Mouse (Mus musculus): ENCODE measurements at regions not wholly inside any gene's neighbourhood (a gene's known extent, or its start where the extent isn't known, plus 50 kb on each side); places are given as distances from the start of the nearest gene placed in this dataset.

DNA sequence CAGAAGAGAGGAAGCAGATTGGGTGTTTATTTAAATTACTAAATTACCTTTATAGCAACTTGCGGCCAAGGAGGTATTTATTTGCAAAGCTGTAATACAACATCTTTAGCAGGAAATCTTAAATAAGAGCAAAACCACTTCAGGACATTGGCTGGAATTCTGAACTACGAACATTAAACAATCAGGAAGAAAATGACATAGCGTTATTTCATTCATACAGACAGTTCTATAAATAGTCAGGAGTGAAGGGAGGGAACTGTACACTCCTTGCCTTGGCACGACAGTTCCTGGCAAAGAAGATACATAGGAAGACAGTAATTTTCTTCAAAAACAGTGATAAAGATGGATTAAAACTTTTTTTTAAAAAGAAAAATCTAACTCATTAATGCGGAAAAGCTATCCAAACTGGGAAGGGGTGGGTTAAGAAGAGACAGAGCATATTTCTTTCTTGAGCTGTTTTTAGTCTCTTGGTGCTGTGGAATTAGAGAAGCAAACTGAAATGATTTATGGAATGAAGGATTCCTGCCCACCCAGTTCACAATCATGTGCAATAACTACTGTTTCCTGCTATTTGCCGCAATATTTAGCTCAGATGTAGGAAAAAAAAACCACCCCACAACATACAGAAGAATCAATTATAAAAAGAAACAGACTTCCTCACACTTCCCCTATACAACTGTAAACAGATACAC, 147.9 kb downstream of the Mbl2 start:
- Histone ChIP-seq H3K4me1 (ENCODE audit: control insufficient read depth, insufficient read depth, low read length) (no peaks in the 10 kb centered on the region), H3K27ac (replicated peaks; ENCODE audit: low read depth, low read length) (no peak overlapping the region), H3K4me3 (ENCODE audit: low read depth, low read length) (no peak overlapping the region), H3K36me3 (ENCODE audit: control insufficient read depth, insufficient read depth, low read length) (no peaks in the 10 kb centered on the region), H3K9me3 (ENCODE audit: control insufficient read depth, low read length) (no peaks in the 10 kb centered on the region), H3K9ac (ENCODE audit: low read depth, low read length) (no peak overlapping the region), H3K27me3 (replicated peaks; ENCODE audit: control insufficient read depth, insufficient read depth, low read length) (no peaks in the 10 kb centered on the region), H3K4me2 (ENCODE audit: low read depth, low read length) (no peak overlapping the region)
- DNase-seq (ENCODE audit: low spot score) = no peak
- WGBS = 46% methylated on average over 6 of the region's 6 CpGs
- ATAC-seq (ENCODE audit: low read depth) = no peak

DNA sequence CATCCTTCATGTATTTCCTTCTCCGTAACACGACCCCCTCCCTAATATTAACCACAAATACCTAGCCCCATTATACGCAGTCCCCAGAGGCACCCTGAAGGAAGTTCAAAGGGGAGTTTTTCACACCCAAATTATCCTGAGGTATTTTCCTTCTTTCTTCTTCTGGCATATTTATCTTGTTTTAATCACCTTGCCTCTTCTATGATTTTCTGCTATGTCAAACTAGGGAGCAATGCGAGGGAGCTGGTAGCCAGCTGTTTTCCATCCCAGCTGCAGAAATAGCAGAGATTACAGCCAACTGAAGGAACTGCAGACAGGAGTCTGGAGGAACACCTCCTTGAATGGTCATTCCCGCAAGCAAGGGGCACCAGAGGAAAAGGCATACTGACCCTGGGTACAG, 155.7 kb downstream of the Dkk1 start:
- Histone ChIP-seq H3K4me3 (ENCODE audit: low read depth, low read length) (no peak overlapping the region), H3K9ac (ENCODE audit: low read depth, low read length) (no peak overlapping the region), H3K4me2 (ENCODE audit: low read depth, low read length) (no peak overlapping the region), H3K9me3 (ENCODE audit: control insufficient read depth, low read length) (no peaks in the 10 kb centered on the region), H3K36me3 (ENCODE audit: control insufficient read depth, insufficient read depth, low read length) (no peaks in the 10 kb centered on the region), H3K27ac (replicated peaks; ENCODE audit: low read depth, low read length) (no peak overlapping the region), H3K27me3 (replicated peaks; ENCODE audit: control insufficient read depth, insufficient read depth, low read length) (no peaks in the 10 kb centered on the region), H3K4me1 (ENCODE audit: control insufficient read depth, insufficient read depth, low read length) (peaks cover 6% of the 10 kb centered on the region; the same call in 1 of the 2 replicates)
- ATAC-seq (ENCODE audit: low read depth) (no peak), DNase-seq (ENCODE audit: low spot score) (peak; percentile 6)
- 15% methylated on average over 5 of the region's 5 CpGs for WGBS

DNA sequence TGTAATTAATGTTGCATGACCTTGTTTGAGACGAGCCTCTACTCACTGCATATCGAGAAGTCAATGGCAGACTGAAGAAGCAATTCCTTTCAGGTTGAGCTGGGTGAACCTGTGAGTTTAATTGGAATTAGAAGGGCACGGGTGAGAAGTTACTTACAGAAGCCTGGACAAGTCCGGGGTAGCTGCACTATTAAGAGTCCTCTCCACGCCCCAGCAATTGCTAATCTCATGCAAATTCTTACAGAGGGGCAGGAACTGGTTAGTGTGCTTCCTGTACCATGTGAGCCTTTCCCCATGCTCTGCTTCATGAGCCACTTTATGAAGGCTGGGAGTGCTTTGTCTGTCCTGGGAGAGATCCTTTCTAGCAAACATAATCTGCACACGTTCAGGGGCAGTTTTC, 142.5 kb downstream of the Dkk1 start:
- H3K27ac ChIP-seq (replicated peaks; ENCODE audit: low read depth, low read length) = no peak overlapping the region
- DNase-seq (ENCODE audit: low spot score) (no peak), ATAC-seq (ENCODE audit: low read depth) (no peak)
- H3K4me1 ChIP-seq (ENCODE audit: control insufficient read depth, insufficient read depth, low read length) = no peaks in the 10 kb centered on the region
- WGBS = 75% methylated on average over 6 of the region's 6 CpGs
- no peak overlapping the region for H3K9ac ChIP-seq (ENCODE audit: low read depth, low read length)
- H3K4me3 ChIP-seq (ENCODE audit: low read depth, low read length) = no peak overlapping the region
- H3K36me3 ChIP-seq (ENCODE audit: control insufficient read depth, insufficient read depth, low read length) = no peaks in the 10 kb centered on the region
- H3K9me3 ChIP-seq (ENCODE audit: control insufficient read depth, low read length) = no peaks in the 10 kb centered on the region
- no peak overlapping the region for H3K4me2 ChIP-seq (ENCODE audit: low read depth, low read length)
- no peaks in the 10 kb centered on the region for H3K27me3 ChIP-seq (replicated peaks; ENCODE audit: control insufficient read depth, insufficient read depth, low read length)

DNA sequence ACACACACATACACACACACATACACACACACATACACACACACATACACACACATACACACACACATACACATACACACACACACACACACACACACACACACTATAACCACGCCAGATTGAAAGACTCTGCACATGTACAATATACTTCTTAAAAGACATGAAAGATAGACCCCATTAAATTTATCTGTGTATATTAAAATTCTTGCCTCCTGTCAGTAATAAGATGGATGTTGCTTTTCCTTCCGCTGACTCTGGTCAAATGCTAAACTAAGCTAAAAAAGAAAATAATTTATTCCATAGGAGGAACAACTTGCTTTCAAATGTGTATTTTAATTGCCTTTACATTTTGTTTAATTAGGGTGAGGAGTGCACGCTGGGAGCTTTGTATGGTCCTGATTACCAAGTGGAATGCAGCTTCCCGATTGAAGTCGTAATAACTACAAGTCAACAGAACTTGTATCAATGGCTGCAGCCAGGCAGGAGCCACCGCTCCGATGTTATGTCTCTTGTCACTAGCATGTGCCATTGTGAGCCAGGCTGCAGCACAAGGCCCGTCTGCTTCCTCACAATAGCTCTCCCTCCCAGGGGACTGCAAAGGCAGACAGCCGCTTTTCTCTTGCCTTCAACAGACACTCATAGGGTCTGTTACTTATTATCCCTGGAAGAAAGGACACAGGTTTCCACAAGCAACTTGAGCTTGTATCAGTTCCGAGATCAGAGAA, 129.7 kb downstream of the Dkk1 start:
- DNase-seq (ENCODE audit: low spot score) (peak; percentile 87), ATAC-seq (ENCODE audit: low read depth) (peak; percentile 79)
- Histone ChIP-seq H3K27me3 (replicated peaks; ENCODE audit: control insufficient read depth, insufficient read depth, low read length) (no peaks in the 10 kb centered on the region), H3K27ac (replicated peaks; ENCODE audit: low read depth, low read length) (no peak overlapping the region), H3K4me1 (ENCODE audit: control insufficient read depth, insufficient read depth, low read length) (no peaks in the 10 kb centered on the region), H3K4me2 (ENCODE audit: low read depth, low read length) (peak overlapping the region; percentile 10; the same call in 1 of the 2 replicates), H3K9ac (ENCODE audit: low read depth, low read length) (no peak overlapping the region), H3K36me3 (ENCODE audit: control insufficient read depth, insufficient read depth, low read length) (no peaks in the 10 kb centered on the region), H3K4me3 (ENCODE audit: low read depth, low read length) (no peak overlapping the region), H3K9me3 (ENCODE audit: control insufficient read depth, low read length) (no peaks in the 10 kb centered on the region)
- 14% methylated on average over 10 of the region's 10 CpGs for WGBS

DNA sequence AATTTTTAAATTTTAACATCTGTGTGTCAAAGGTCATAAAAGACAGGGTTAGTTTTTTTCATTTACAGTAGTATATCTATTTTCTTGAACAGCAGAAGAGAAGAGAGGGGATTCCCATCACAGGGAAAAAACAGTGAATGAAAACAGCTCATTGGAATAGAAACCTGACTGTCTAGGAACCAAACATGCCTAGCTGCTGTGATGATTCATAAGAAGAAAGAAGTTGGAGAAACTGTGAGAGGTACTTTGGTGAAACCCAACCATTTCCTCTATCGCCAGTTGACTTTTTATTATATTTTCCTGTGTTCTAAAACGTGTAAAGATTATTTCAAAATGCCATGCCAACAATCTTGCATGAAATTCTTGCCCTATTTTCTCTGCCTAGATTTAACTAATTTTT, 123.8 kb downstream of the Dkk1 start:
- 76% methylated on average over 2 of the region's 2 CpGs for WGBS
- Histone ChIP-seq H3K9ac (ENCODE audit: low read depth, low read length) (no peak overlapping the region), H3K36me3 (ENCODE audit: control insufficient read depth, insufficient read depth, low read length) (no peaks in the 10 kb centered on the region), H3K4me2 (ENCODE audit: low read depth, low read length) (no peak overlapping the region), H3K9me3 (ENCODE audit: control insufficient read depth, low read length) (no peaks in the 10 kb centered on the region), H3K4me3 (ENCODE audit: low read depth, low read length) (no peak overlapping the region), H3K27me3 (replicated peaks; ENCODE audit: control insufficient read depth, insufficient read depth, low read length) (no peaks in the 10 kb centered on the region), H3K27ac (replicated peaks; ENCODE audit: low read depth, low read length) (no peak overlapping the region), H3K4me1 (ENCODE audit: control insufficient read depth, insufficient read depth, low read length) (no peaks in the 10 kb centered on the region)
- ATAC-seq (ENCODE audit: low read depth) = no peak
- no peak for DNase-seq (ENCODE audit: low spot score)

DNA sequence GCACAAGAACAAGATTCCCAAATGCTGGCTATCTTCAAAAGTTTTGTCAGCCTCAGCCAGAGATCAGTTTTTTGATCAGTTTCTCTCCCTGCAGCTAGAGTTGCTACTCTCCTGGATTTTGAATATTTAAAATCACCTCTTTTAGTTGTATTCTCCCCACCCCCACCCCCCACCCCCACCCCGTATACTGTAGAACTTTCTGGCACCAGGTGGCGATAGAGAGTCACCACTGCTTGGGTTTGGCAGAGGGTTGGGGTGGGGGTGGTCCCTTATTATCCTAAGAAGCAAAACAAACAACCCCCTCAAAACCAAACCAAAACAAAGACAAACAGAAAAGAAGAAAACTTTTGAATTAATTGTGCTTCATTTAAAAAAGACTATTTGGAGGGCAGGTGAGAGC, 122.0 kb downstream of the Dkk1 start:
- Histone ChIP-seq H3K4me2 (ENCODE audit: low read depth, low read length) (no peak overlapping the region), H3K36me3 (ENCODE audit: control insufficient read depth, insufficient read depth, low read length) (no peaks in the 10 kb centered on the region), H3K9ac (ENCODE audit: low read depth, low read length) (no peak overlapping the region), H3K9me3 (ENCODE audit: control insufficient read depth, low read length) (no peaks in the 10 kb centered on the region), H3K4me1 (ENCODE audit: control insufficient read depth, insufficient read depth, low read length) (no peaks in the 10 kb centered on the region), H3K4me3 (ENCODE audit: low read depth, low read length) (no peak overlapping the region), H3K27ac (replicated peaks; ENCODE audit: low read depth, low read length) (no peak overlapping the region), H3K27me3 (replicated peaks; ENCODE audit: control insufficient read depth, insufficient read depth, low read length) (no peaks in the 10 kb centered on the region)
- no peak for DNase-seq (ENCODE audit: low spot score)
- 4% methylated on average over 2 of the region's 2 CpGs for whole genome bisulfite sequencing
- no peak for ATAC-seq (ENCODE audit: low read depth)

DNA sequence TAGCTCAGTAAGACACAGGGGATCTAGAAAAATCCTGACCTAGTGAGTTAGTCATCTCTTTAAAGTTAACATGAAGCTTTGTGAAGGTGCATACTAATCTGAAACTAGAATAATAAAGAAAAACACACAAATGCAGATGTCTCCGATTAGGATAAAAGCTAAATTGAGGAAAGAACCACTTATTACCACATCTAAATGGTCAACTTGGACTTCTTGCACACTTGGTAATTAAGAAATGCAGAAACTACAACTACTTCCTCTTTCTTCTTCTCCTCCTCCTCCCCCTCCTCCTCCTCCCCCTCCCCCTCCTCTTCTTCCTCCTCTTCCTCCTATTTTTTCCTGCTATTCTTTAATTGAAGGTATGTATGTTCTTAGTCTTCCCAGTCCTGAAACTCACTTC, 116.3 kb downstream of the Dkk1 start:
- H3K9me3 ChIP-seq (ENCODE audit: control insufficient read depth, low read length) = no peaks in the 10 kb centered on the region
- no peaks in the 10 kb centered on the region for H3K27me3 ChIP-seq (replicated peaks; ENCODE audit: control insufficient read depth, insufficient read depth, low read length)
- 80% methylated on average over 1 of the region's 1 CpGs for WGBS

DNA sequence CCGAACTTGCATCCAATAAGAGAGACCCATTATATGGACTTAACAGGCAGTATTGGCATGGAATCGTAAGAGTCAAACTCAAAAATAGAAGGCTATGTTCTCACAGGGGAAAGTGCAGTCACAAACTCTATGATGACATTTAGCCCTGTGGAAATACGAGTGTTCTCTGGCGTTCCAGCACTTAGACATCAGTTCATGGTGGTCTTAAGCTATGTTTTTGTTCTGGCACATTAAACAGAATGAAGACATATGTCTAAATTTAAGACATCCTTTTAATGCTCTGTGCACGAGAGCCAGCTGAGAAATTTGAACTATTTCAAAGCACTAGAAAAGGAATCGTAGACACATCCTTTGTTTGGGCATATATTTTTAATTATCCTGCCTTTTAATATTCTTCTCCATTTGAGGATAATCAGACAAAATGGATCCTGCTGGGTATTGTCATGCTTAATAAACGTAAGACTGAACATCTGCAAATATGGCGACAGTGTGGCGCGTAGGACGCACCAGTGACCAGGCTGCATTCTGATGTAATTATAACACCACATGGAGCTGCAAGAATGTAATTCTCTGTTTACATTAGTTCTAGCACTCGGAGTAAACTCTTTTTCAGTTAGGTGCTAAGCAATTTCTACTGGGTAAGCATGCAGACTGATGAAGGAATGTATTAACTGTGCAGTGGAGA, 114.3 kb downstream of the Dkk1 start:
- H3K9ac ChIP-seq (ENCODE audit: low read depth, low read length) = no peak overlapping the region
- H3K4me1 ChIP-seq (ENCODE audit: control insufficient read depth, insufficient read depth, low read length) = no peaks in the 10 kb centered on the region
- WGBS = 35% methylated on average over 12 of the region's 12 CpGs
- peak; percentile 44; the same call in 1 of the 2 replicates for ATAC-seq (ENCODE audit: low read depth)
- no peaks in the 10 kb centered on the region for H3K9me3 ChIP-seq (ENCODE audit: control insufficient read depth, low read length)
- H3K27ac ChIP-seq (replicated peaks; ENCODE audit: low read depth, low read length) = no peak overlapping the region
- no peaks in the 10 kb centered on the region for H3K36me3 ChIP-seq (ENCODE audit: control insufficient read depth, insufficient read depth, low read length)
- H3K4me2 ChIP-seq (ENCODE audit: low read depth, low read length) = no peak overlapping the region
- H3K4me3 ChIP-seq (ENCODE audit: low read depth, low read length) = no peak overlapping the region
- peak; percentile 80 for DNase-seq (ENCODE audit: low spot score)
- no peaks in the 10 kb centered on the region for H3K27me3 ChIP-seq (replicated peaks; ENCODE audit: control insufficient read depth, insufficient read depth, low read length)

More for the DNA sequence above, 116.3 kb downstream of the Dkk1 start:
- Histone ChIP-seq H3K4me3 (ENCODE audit: low read depth, low read length) (no peak overlapping the region), H3K4me2 (ENCODE audit: low read depth, low read length) (no peak overlapping the region), H3K4me1 (ENCODE audit: control insufficient read depth, insufficient read depth, low read length) (no peaks in the 10 kb centered on the region), H3K36me3 (ENCODE audit: control insufficient read depth, insufficient read depth, low read length) (no peaks in the 10 kb centered on the region), H3K27ac (replicated peaks; ENCODE audit: low read depth, low read length) (no peak overlapping the region), H3K9ac (ENCODE audit: low read depth, low read length) (no peak overlapping the region)
- no peak for DNase-seq (ENCODE audit: low spot score)
- no peak for ATAC-seq (ENCODE audit: low read depth)
